Mouse (Mus musculus): ENCODE results near the gene Mrm2.

DNA sequence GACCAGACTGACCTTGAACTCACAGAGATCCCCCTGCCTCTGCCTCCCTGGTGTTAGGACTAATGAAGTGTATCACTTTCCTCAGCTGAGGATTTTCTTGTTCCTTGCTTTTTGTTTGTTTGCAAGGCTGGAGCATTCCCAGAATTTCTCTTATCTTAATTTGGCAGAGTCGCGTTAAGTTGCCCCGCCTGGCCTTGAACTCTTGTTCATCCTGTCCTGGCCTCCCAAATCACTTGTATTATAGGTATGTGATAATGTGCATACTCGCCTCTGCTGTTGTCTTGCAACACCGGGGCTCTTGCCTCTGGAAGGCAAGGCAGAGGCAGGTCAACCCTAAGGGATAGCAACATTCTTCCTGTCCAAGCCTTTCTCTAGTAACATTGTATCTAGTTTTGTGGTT is 7.6 kb downstream of the Mrm2 start:
- no peak for TF ChIP-seq CTCF (IDR thresholded peaks at IDR 0.05; ENCODE audit: low read depth, low read length)
- no peak for TF ChIP-seq EP300 (IDR thresholded peaks at IDR 0.05; ENCODE audit: insufficient read depth, low read depth, low read length)

All from ES-Bruce4 (cell line).